Mouse (Mus musculus) liver, embryonic 12.5 days (tissue): ENCODE measurements around the gene Gnpat. TPM values are rescaled to one million over a fixed set of nuclear protein-coding genes. Genes with fewer than 3 reads are reported as not detected.

Experiments
- ATAC-seq: fragments of 200-750 bp; cut with Nextera tagmentation; 2 replicates; pipeline ENCODE4 v1.8.0; 2017; ENCODE audit warnings: moderate number of reproducible peaks, mild to moderate bottlenecking, moderate library complexity
- H3K27ac ChIP-seq: fragments of 300-500 bp; sonication (generic); 2 replicates; pipeline ENCODE4 v1.5.1; 2016; ENCODE audit warnings: mild to moderate bottlenecking
- H3K27me3 ChIP-seq: fragments of 300-500 bp; sonication (generic); replicated peaks from 2 replicates; pipeline ENCODE4 v1.6.1; 2016; ENCODE audit warnings: mild to moderate bottlenecking, moderate library complexity
- H3K36me3 ChIP-seq: fragments of 300-500 bp; sonication (generic); 2 replicates; pipeline ENCODE4 v1.6.1; 2016; ENCODE audit warnings: mild to moderate bottlenecking, moderate library complexity
- H3K4me1 ChIP-seq: fragments of 300-500 bp; sonication (generic); 2 replicates; pipeline ENCODE4 v1.6.1; 2016
- H3K4me2 ChIP-seq: fragments of 300-500 bp; sonication (generic); 2 replicates; pipeline ENCODE4 v1.6.1; 2016; ENCODE audit warnings: mild to moderate bottlenecking, moderate library complexity
- H3K4me3 ChIP-seq: fragments of 300-500 bp; sonication (generic); 2 replicates; pipeline ENCODE4 v1.5.1; 2016; ENCODE audit warnings: mild to moderate bottlenecking, moderate library complexity
- H3K9ac ChIP-seq: fragments of 300-500 bp; sonication (generic); 2 replicates; pipeline ENCODE4 v1.6.1; 2016; ENCODE audit warnings: mild to moderate bottlenecking, moderate library complexity
- H3K9me3 ChIP-seq: fragments of 300-500 bp; sonication (generic); replicated peaks from 2 replicates; pipeline ENCODE4 v1.6.1; 2016; ENCODE audit warnings: mild to moderate bottlenecking, moderate library complexity
- WGBS: fragments of 180-500 bp; shearing (Covaris S2); methylation state at CpG from one replicate; pipeline ENCODE4 v1.1.7; 2016; ENCODE audit not compliant: insufficient replicate concordance; 5-methylcytosine and 5-hydroxymethylcytosine counted together
- polyA plus RNA-seq: library from polyadenylated mRNA; unstranded; fragments of >200 nt; fragmentation: Nextera tagmentation; extraction: Ambion mirVana; gene quantifications from 2 replicates; pipeline ENCODE4 v1.2.1, GENCODE M21; 2016

The Gnpat gene
- polyA plus RNA-seq, 1 experiment from 2014 or later: 66.2 TPM

DNA sequence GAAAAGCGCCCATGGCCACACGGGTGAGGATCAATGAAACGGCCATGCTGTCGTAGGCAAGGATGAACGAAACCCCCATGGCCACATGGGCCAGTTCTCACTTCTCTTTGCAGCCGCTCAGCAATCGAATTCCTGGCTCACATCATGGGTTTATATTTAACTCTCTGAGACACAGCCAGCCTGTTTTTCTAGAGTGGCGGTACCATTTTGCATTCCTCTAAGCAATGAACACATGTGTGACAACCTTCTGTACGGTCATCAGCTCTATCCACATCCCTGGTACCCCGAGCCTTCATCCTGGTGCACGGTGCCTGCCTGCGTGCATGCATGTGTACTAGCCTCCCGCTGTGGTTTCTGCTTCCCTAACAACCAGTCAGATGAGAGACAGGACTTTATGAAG, 67.3 kb downstream of the Gnpat start:
- no peaks in the 10 kb centered on the region for H3K36me3 ChIP-seq
- H3K27ac ChIP-seq: no peak overlapping the region
- peaks cover 31% of the 10 kb centered on the region for H3K4me1 ChIP-seq
- no peaks in the 10 kb centered on the region for H3K27me3 ChIP-seq
- no peak overlapping the region for H3K9ac ChIP-seq
- ATAC-seq: no peak
- no peak overlapping the region for H3K4me3 ChIP-seq
- H3K9me3 ChIP-seq: no peaks in the 10 kb centered on the region
- WGBS: 73% methylated on average over 13 of the region's 13 CpGs
- no peak overlapping the region for H3K4me2 ChIP-seq

DNA sequence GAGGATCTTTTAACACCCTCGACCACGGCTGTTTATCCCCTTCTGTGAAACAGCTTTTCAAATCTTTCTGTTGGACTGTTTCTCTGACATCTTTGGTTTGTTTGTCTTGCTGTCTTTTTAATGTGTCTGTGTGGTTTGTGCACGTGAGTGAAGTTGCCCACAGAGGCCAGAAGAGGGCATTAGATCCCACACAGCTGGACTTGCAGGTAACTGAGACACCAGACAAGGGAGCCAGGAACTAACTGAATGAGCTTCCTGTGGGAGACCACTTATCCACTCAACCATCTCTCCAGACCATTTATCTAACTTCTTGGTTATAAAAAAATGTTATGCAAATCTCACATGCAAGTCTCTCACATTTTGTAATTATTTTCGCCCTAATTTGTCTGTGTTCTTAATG, 67.8 kb downstream of the Gnpat start:
- no peaks in the 10 kb centered on the region for H3K9me3 ChIP-seq
- H3K27ac ChIP-seq: no peak overlapping the region
- no peak overlapping the region for H3K4me2 ChIP-seq
- peaks cover 25% of the 10 kb centered on the region for H3K4me1 ChIP-seq
- H3K9ac ChIP-seq: no peak overlapping the region
- H3K27me3 ChIP-seq: no peaks in the 10 kb centered on the region
- ATAC-seq: no peak
- no peaks in the 10 kb centered on the region for H3K36me3 ChIP-seq
- WGBS: 76% methylated on average over 4 of the region's 4 CpGs
- no peak overlapping the region for H3K4me3 ChIP-seq

- Histone ChIP-seq H3K36me3 (peaks cover 8% of the 10 kb centered on the region; the same call in 1 of the 2 replicates), H3K9me3 (no peaks in the 10 kb centered on the region), H3K27ac (no peak overlapping the region), H3K9ac (no peak overlapping the region), H3K4me2 (no peak overlapping the region), H3K27me3 (no peaks in the 10 kb centered on the region), H3K4me3 (no peak overlapping the region), H3K4me1 (peaks cover 8% of the 10 kb centered on the region)
- no peak for ATAC-seq
- 46% methylated on average over 3 of the region's 3 CpGs for WGBS
Observed at GRCm38 (mm10) chr8:124932435-124932834, 69.6 kb downstream of the Gnpat start.

DNA sequence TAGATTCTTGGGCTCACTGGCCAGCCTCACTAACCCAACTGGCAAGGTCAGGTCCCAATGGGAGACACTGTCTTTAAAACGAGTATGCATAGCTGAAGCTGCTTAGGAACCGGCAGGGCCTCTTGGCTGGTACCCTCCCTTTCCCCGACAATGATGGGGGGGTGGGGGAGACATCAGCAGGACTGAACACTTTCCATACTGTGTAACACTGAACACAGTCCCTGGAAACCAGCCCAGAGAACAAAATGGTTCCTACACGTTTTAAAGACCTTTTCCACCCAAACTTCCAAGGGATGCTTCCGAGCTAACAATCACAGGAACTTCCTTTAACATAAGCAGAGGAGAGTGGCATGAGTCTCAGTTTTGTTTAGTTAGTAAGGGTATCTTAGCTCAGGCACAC, 72.3 kb downstream of the Gnpat start:
- 79% methylated on average over 5 of the region's 5 CpGs for whole genome bisulfite sequencing
- ATAC-seq: no peak
- no peak overlapping the region for H3K9ac ChIP-seq

DNA sequence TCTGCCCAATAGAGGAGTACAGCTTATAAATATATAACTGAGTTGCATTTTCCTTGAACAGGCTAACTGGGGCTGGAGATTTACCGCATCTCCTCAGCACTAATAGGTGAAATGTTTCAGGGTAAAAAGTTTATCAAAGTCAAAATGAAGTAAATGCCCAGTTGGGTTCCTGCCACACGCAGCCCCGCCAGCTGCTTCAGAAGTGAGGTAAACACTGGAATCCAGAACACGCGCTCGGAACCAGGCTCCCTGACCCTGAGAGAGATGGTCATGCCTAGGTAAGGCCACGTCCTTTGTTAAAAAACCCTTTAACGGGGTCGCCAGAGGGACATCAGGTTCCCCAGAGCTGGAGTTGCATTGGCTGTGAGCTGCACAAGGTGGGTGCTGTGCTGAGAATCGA, 73.9 kb downstream of the Gnpat start:
- Histone ChIP-seq H3K4me3 (no peak overlapping the region), H3K27ac (no peak overlapping the region)

More for the DNA sequence above, 72.3 kb downstream of the Gnpat start:
- Histone ChIP-seq H3K9me3 (no peaks in the 10 kb centered on the region), H3K4me3 (no peak overlapping the region), H3K27me3 (no peaks in the 10 kb centered on the region), H3K36me3 (peaks cover 27% of the 10 kb centered on the region), H3K4me2 (no peak overlapping the region), H3K27ac (no peak overlapping the region), H3K4me1 (peaks cover 1% of the 10 kb centered on the region)

DNA sequence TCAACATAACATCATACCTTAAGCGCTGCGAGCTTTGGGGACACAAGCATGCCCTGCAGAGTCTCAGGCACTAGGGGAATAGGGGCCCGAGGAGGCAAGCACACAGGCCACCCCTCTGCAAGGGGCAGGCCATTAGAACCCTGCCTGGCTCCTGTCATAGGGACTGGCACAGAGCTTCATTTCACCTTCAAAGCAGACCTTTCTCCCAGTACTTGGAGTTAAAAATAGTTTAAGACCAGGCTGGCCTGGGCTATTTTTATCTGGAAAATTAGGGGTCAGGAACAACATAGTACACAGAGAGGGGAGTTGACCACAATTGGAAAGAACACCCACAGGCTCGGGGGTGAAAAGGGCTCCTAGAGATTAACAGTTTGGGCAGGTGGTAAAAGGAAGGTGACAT, 74.5 kb downstream of the Gnpat start:
- no peak overlapping the region for H3K4me3 ChIP-seq
- 73% methylated on average over 4 of the region's 4 CpGs for WGBS

More for the DNA sequence above, 73.9 kb downstream of the Gnpat start:
- ATAC-seq: no peak
- Histone ChIP-seq H3K27me3 (no peaks in the 10 kb centered on the region), H3K4me1 (no peaks in the 10 kb centered on the region), H3K9me3 (no peaks in the 10 kb centered on the region), H3K36me3 (peaks cover 38% of the 10 kb centered on the region), H3K4me2 (no peak overlapping the region), H3K9ac (no peak overlapping the region)
- WGBS: 87% methylated on average over 10 of the region's 10 CpGs

More for the DNA sequence above, 74.5 kb downstream of the Gnpat start:
- Histone ChIP-seq H3K4me2 (no peak overlapping the region), H3K4me1 (no peaks in the 10 kb centered on the region), H3K9ac (no peak overlapping the region), H3K36me3 (peaks cover 39% of the 10 kb centered on the region), H3K27me3 (no peaks in the 10 kb centered on the region), H3K27ac (no peak overlapping the region), H3K9me3 (no peaks in the 10 kb centered on the region)
- no peak for ATAC-seq

Other genes with a start within 250 kb of the Gnpat start
- 9.4 and 10.2 TPM in 2 replicates for gene 2310022B05Rik, start 199.7 kb upstream of the Gnpat start, polyA plus RNA-seq
- gene Ttc13, start 141.1 kb upstream of the Gnpat start, polyA plus RNA-seq: 32.4 and 35.4 TPM in 2 replicates
- 13.3 TPM in 2 replicates for gene Arv1, start 140.9 kb upstream of the Gnpat start, polyA plus RNA-seq
- gene Fam89a, start 111.2 kb upstream of the Gnpat start, polyA plus RNA-seq: 2.9 and 3.2 TPM in 2 replicates
- 0.01 and 0.05 TPM in 2 replicates for gene Trim67, start 69.9 kb upstream of the Gnpat start, polyA plus RNA-seq
- 39.6 and 40.8 TPM in 2 replicates for gene 2810004N23Rik, start 87 bp downstream of the Gnpat start, polyA plus RNA-seq
- gene Exoc8, start 34.7 kb downstream of the Gnpat start, polyA plus RNA-seq: 9.4 and 10.5 TPM in 2 replicates
- gene Sprtn, start 34.9 kb downstream of the Gnpat start, polyA plus RNA-seq: 11.1 and 12.4 TPM in 2 replicates
- 4.3 TPM in 2 replicates for gene Egln1, start 86.3 kb downstream of the Gnpat start, polyA plus RNA-seq
- 71.4 TPM in 2 replicates for gene Tsnax, start 150.0 kb downstream of the Gnpat start, polyA plus RNA-seq
- 0.56 and 0.92 TPM in 2 replicates for gene Disc1, start 191.2 kb downstream of the Gnpat start, polyA plus RNA-seq